Mouse (Mus musculus) stomach, embryonic 14.5 days (tissue): ENCODE data around the gene Cux1. TPM values are rescaled to one million over a fixed set of nuclear protein-coding genes. Genes with fewer than 3 reads are reported as not detected.

Experiments
- ATAC-seq: fragments of 200-750 bp; cut with Nextera tagmentation; 2 replicates; pipeline ENCODE4 v1.8.0; 2017; ENCODE audit warnings: low read depth, moderate TSS enrichment; ENCODE audit not compliant: insufficient number of reproducible peaks, insufficient read depth, low FRiP score
- H3K27ac ChIP-seq: fragments of 300-500 bp; sonication (generic); 2 replicates; pipeline ENCODE4 v1.5.1; 2014; ENCODE audit warnings: mild to moderate bottlenecking, low read length, moderate library complexity, mixed read lengths
- H3K27me3 ChIP-seq: fragments of 300-500 bp; sonication (generic); 2 replicates; pipeline ENCODE4 v1.6.1; 2014; ENCODE audit warnings: low read length, control low read depth, mixed read lengths; ENCODE audit not compliant: control insufficient read depth, insufficient read depth
- H3K36me3 ChIP-seq: fragments of 300-500 bp; sonication (generic); 2 replicates; pipeline ENCODE4 v1.6.1; 2014; ENCODE audit warnings: mild to moderate bottlenecking, control low read depth, low read length, moderate library complexity, mixed read lengths; ENCODE audit not compliant: control insufficient read depth, insufficient read depth
- H3K4me1 ChIP-seq: fragments of 300-500 bp; sonication (generic); 2 replicates; pipeline ENCODE4 v1.6.1; 2014; ENCODE audit warnings: low read length, control low read depth, mixed read lengths; ENCODE audit not compliant: control insufficient read depth, insufficient read depth
- H3K4me2 ChIP-seq: fragments of 300-500 bp; sonication (generic); replicated peaks from 2 replicates; pipeline ENCODE4 v1.6.1; 2014; ENCODE audit warnings: low read depth, low read length, control low read depth
- H3K4me3 ChIP-seq: fragments of 300-500 bp; sonication (generic); 2 replicates; pipeline ENCODE4 v1.5.1; 2014; ENCODE audit warnings: low read depth, low read length, control low read depth
- H3K9ac ChIP-seq: fragments of 300-500 bp; sonication (generic); replicated peaks from 2 replicates; pipeline ENCODE4 v1.6.1; 2014; ENCODE audit warnings: low read depth, mild to moderate bottlenecking, control low read depth, low read length, moderate library complexity, mixed read lengths
- H3K9me3 ChIP-seq: fragments of 300-500 bp; sonication (generic); 2 replicates; pipeline ENCODE4 v1.6.1; 2016; ENCODE audit warnings: low read depth, low read length, control low read depth; ENCODE audit not compliant: control insufficient read depth
- WGBS: fragments of 180-500 bp; shearing (Covaris S2); extraction: QIAGEN DNeasy Blood & Tissue Kit; methylation state at CpG from one replicate; pipeline ENCODE4 v1.1.7; 2014; 5-methylcytosine and 5-hydroxymethylcytosine counted together
- polyA plus RNA-seq: library from polyadenylated mRNA; unstranded; fragments of >200 nt; fragmentation: Nextera tagmentation; extraction: Ambion mirVana; gene quantifications from 2 replicates; pipeline ENCODE4 v1.2.1, GENCODE M21; 2014

Gene Cux1
- polyA plus RNA-seq, 1 experiment from 2014 or later, result 92.8 TPM

GRCm38 (mm10) chr5:136564613-136565299, 2.5 kb downstream of the Cux1 start:
- H3K4me2 ChIP-seq, result peak overlapping the region; percentile 92
- peak overlapping the region; percentile 83; the same call in 1 of the 2 replicates for H3K9ac ChIP-seq
- H3K36me3 ChIP-seq, result no peaks in the 10 kb centered on the region; the same call in 1 of the 2 replicates
- no peak for ATAC-seq
- H3K27me3 ChIP-seq, result 0 out of 2 replicates have a peak, but pooled peaks cover under 1% of the 10 kb centered on the region
- H3K4me3 ChIP-seq, result peak overlapping the region; percentile 99
- H3K27ac ChIP-seq, result no peak overlapping the region
- no peaks in the 10 kb centered on the region for H3K9me3 ChIP-seq
- H3K4me1 ChIP-seq, result peaks cover 33% of the 10 kb centered on the region; the same call in 1 of the 2 replicates
- 25% methylated on average over 11 of the region's 11 CpGs for WGBS

- Histone ChIP-seq H3K36me3 (no peaks in the 10 kb centered on the region; the same call in 1 of the 2 replicates), H3K9me3 (no peaks in the 10 kb centered on the region), H3K9ac (no peak overlapping the region), H3K4me1 (peaks cover 36% of the 10 kb centered on the region; the same call in 1 of the 2 replicates), H3K4me3 (no peak overlapping the region), H3K27me3 (no peaks in the 10 kb centered on the region), H3K27ac (no peak overlapping the region), H3K4me2 (0 out of 2 replicates have a peak overlapping the region, but pooled peaks have one; percentile 92)
- WGBS, result 47% methylated on average over 3 of the region's 3 CpGs
- no peak for ATAC-seq
Observed at GRCm38 (mm10) chr5:136563996-136564395, 3.3 kb downstream of the Cux1 start.

GRCm38 (mm10) chr5:136563104-136563503, 4.2 kb downstream of the Cux1 start:
- H3K27me3 ChIP-seq, result no peaks in the 10 kb centered on the region
- ATAC-seq, result no peak
- H3K4me2 ChIP-seq, result no peak overlapping the region
- no peaks in the 10 kb centered on the region for H3K9me3 ChIP-seq
- 50% methylated on average over 4 of the region's 4 CpGs for WGBS
- no peaks in the 10 kb centered on the region; the same call in 1 of the 2 replicates for H3K36me3 ChIP-seq
- no peak overlapping the region for H3K9ac ChIP-seq
- no peak overlapping the region for H3K4me3 ChIP-seq
- H3K4me1 ChIP-seq, result peaks cover 33% of the 10 kb centered on the region; the same call in 1 of the 2 replicates
- no peak overlapping the region for H3K27ac ChIP-seq

GRCm38 (mm10) chr5:136562212-136562611, 5.1 kb downstream of the Cux1 start:
- WGBS, result 67% methylated on average over 1 of the region's 1 CpGs
- peaks cover 33% of the 10 kb centered on the region; the same call in 1 of the 2 replicates for H3K4me1 ChIP-seq
- ATAC-seq, result no peak
- no peak overlapping the region for H3K9ac ChIP-seq
- no peak overlapping the region for H3K4me2 ChIP-seq
- H3K4me3 ChIP-seq, result no peak overlapping the region
- H3K9me3 ChIP-seq, result no peaks in the 10 kb centered on the region
- H3K36me3 ChIP-seq, result no peaks in the 10 kb centered on the region; the same call in 1 of the 2 replicates
- H3K27ac ChIP-seq, result no peak overlapping the region
- H3K27me3 ChIP-seq, result no peaks in the 10 kb centered on the region

- Histone ChIP-seq H3K36me3 (no peaks in the 10 kb centered on the region; the same call in 1 of the 2 replicates), H3K27ac (no peak overlapping the region), H3K4me2 (no peak overlapping the region), H3K4me3 (no peak overlapping the region), H3K9ac (no peak overlapping the region), H3K9me3 (no peaks in the 10 kb centered on the region), H3K4me1 (peaks cover 35% of the 10 kb centered on the region; the same call in 1 of the 2 replicates), H3K27me3 (no peaks in the 10 kb centered on the region)
- WGBS, result 87% methylated on average over 1 of the region's 1 CpGs
- ATAC-seq, result no peak
Observed at GRCm38 (mm10) chr5:136561641-136562040, 5.6 kb downstream of the Cux1 start.

- H3K4me1 ChIP-seq, result peaks cover 45% of the 10 kb centered on the region; the same call in 1 of the 2 replicates
- no peak overlapping the region for H3K27ac ChIP-seq
- H3K36me3 ChIP-seq, result no peaks in the 10 kb centered on the region; the same call in 1 of the 2 replicates
- H3K27me3 ChIP-seq, result no peaks in the 10 kb centered on the region
- no peak overlapping the region for H3K9ac ChIP-seq
- 51% methylated on average over 7 of the region's 7 CpGs for WGBS
- no peak for ATAC-seq
- H3K4me3 ChIP-seq, result no peak overlapping the region
- no peak overlapping the region for H3K4me2 ChIP-seq
- no peaks in the 10 kb centered on the region for H3K9me3 ChIP-seq
Observed at GRCm38 (mm10) chr5:136560656-136561055, 6.6 kb downstream of the Cux1 start.

- H3K4me3 ChIP-seq, result no peak overlapping the region
- H3K27me3 ChIP-seq, result no peaks in the 10 kb centered on the region
- peaks cover 27% of the 10 kb centered on the region; the same call in 1 of the 2 replicates for H3K4me1 ChIP-seq
- H3K27ac ChIP-seq, result no peak overlapping the region
- no peaks in the 10 kb centered on the region for H3K9me3 ChIP-seq
- 68% methylated on average over 4 of the region's 4 CpGs for WGBS
- H3K36me3 ChIP-seq, result no peaks in the 10 kb centered on the region; the same call in 1 of the 2 replicates
- ATAC-seq, result no peak
- no peak overlapping the region for H3K9ac ChIP-seq
- H3K4me2 ChIP-seq, result no peak overlapping the region
Observed at GRCm38 (mm10) chr5:136557446-136557845, 9.8 kb downstream of the Cux1 start.

GRCm38 (mm10) chr5:136556328-136557262, 10.7 kb downstream of the Cux1 start:
- H3K9ac ChIP-seq, result no peak overlapping the region
- H3K4me1 ChIP-seq, result peaks cover 29% of the 10 kb centered on the region; the same call in 1 of the 2 replicates
- H3K4me2 ChIP-seq, result no peak overlapping the region
- H3K4me3 ChIP-seq, result no peak overlapping the region
- WGBS, result 81% methylated on average over 14 of the region's 14 CpGs
- H3K9me3 ChIP-seq, result no peaks in the 10 kb centered on the region
- H3K36me3 ChIP-seq, result no peaks in the 10 kb centered on the region; the same call in 1 of the 2 replicates
- H3K27ac ChIP-seq, result no peak overlapping the region
- no peak for ATAC-seq
- H3K27me3 ChIP-seq, result no peaks in the 10 kb centered on the region
